ENCODE assay signal across 28 mouse cellular contexts in the genomic region with DNA sequence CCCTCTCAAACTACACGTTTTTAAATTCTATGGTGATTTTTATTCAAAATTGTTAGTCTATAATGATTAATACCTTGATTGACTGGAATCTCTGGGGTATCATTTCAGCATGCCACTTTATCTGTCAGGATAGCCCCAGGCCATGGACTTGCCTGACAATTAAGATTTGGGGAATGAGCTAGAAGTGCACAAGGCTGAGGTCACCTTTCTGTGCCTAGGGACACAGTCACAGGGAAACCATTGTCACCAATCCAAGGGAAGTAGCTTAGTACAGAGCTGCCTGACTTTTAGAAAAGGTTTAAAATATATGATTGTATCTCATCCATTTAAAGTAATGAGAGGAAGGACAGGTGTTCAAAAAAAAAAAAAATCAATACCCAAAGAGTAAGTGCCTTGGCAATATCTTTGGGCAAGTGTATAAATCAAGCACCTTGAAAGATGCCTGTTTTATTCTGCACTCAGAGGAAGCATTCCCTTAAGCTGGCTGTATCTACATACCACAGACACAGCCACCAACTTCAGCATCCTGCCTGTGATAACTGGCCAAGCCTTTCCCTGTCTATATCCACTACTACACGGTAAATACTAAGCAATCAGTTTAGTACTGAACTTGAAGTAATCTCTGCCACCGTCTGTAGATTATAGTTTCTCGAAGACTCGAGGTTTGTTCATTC.
DNase-seq lines count a peak whose midpoint lies in the region; ATAC-seq and TF ChIP-seq lines count a peak whose summit lies in the region.
"Had no signal": no experiment of that assay in that cellular context is flagged by ENCODE, and none has a peak within 500 bp of the region (broad histone marks: within the 10 kb centered on the region; RNA-seq: fewer than 3 reads in every experiment).

No protein-coding gene starts in this region.

- no peak overlapping the region for H3K4me3 ChIP-seq in kidney, embryonic 16.5 days (ENCODE audit: low read length)
- H3K4me3 ChIP-seq in hindbrain, embryonic 16.5 days (ENCODE audit: low read length): no peak overlapping the region
- H3K4me3 ChIP-seq: embryonic facial prominence, embryonic 13.5 days; forebrain, embryonic 10.5 days; heart, adult 2 months; heart, embryonic 12.5 days; myocyte; neural tube, embryonic 12.5 days had no signal

- H3K27me3 ChIP-seq in kidney, embryonic 16.5 days (ENCODE audit: insufficient read depth, low read length): no peaks in the 10 kb centered on the region
- H3K27me3 ChIP-seq in hindbrain, embryonic 16.5 days (replicated peaks; ENCODE audit: control insufficient read depth, insufficient read depth, low read length): no peaks in the 10 kb centered on the region
- H3K27me3 ChIP-seq: embryonic facial prominence, embryonic 13.5 days; heart, embryonic 12.5 days; neural tube, embryonic 12.5 days had no signal

- no peak for TF ChIP-seq CTCF in brain, embryonic 14.5 days (IDR thresholded peaks at IDR 0.05; ENCODE audit: borderline replicate concordance, extremely low read depth, insufficient read depth, insufficient read length)

- peak; percentile 19; the same call in 1 of the 2 replicates for ATAC-seq in kidney, embryonic 16.5 days (ENCODE audit: low FRiP score, low TSS enrichment)
- ATAC-seq in hindbrain, embryonic 16.5 days: peak; percentile 40
- ATAC-seq: inflammation-experienced regulatory T-cells, adult 6 months had no signal

- DNase-seq in heart, adult 11 months: peak; percentile 25
- no peak for DNase-seq in heart, adult 18-20 months
- no peak for DNase-seq in kidney, postnatal 4 days
- DNase-seq in brain, embryonic 14.5 days (ENCODE audit: low read depth): peak; percentile 25
- DNase-seq in cerebellum, adult 8-10 months: no peak
- DNase-seq: adrenal gland, postnatal 14 days; cerebellum, adult 11-12 months; gastrocnemius, postnatal 25 days; heart, adult 2 months; heart, postnatal 4 days; kidney, adult 11 months; kidney, postnatal 10 days; liver; lung, adult 2 months; lung, postnatal 10 days; right cerebral cortex, postnatal 4 days; thymus, adult 2 months; thymus, postnatal 36 days had no signal

- H3K9me3 ChIP-seq in kidney, embryonic 16.5 days (ENCODE audit: low read length): no peaks in the 10 kb centered on the region
- H3K9me3 ChIP-seq in hindbrain, embryonic 16.5 days (ENCODE audit: control insufficient read depth, low read length): no peaks in the 10 kb centered on the region
- H3K9me3 ChIP-seq: embryonic facial prominence, embryonic 13.5 days; forebrain, embryonic 10.5 days; heart, embryonic 12.5 days; neural tube, embryonic 12.5 days had no signal

- WGBS in kidney, embryonic 16.5 days: 41% methylated on average over 5 of the region's 5 CpGs
- WGBS in hindbrain, embryonic 16.5 days: 64% methylated on average over 5 of the region's 5 CpGs

- H3K9ac ChIP-seq in kidney, embryonic 16.5 days (replicated peaks; ENCODE audit: low read length): no peak overlapping the region
- no peak overlapping the region for H3K9ac ChIP-seq in hindbrain, embryonic 16.5 days (ENCODE audit: low read depth, low read length)
- H3K9ac ChIP-seq: embryonic facial prominence, embryonic 13.5 days; heart, embryonic 12.5 days; liver, embryonic 14.5 days; neural tube, embryonic 12.5 days had no signal

- H3K36me3 ChIP-seq in kidney, embryonic 16.5 days (ENCODE audit: insufficient read depth, low read length): no peaks in the 10 kb centered on the region
- H3K36me3 ChIP-seq in hindbrain, embryonic 16.5 days (ENCODE audit: control insufficient read depth, insufficient read depth, low read length): no peaks in the 10 kb centered on the region
- H3K36me3 ChIP-seq: embryonic facial prominence, embryonic 13.5 days; forebrain, embryonic 10.5 days; heart, embryonic 12.5 days; neural tube, embryonic 12.5 days had no signal

- H3K4me2 ChIP-seq in kidney, embryonic 16.5 days (replicated peaks; ENCODE audit: low read depth, low read length): no peak overlapping the region
- no peak overlapping the region for H3K4me2 ChIP-seq in hindbrain, embryonic 16.5 days (ENCODE audit: low read length)
- H3K4me2 ChIP-seq: embryonic facial prominence, embryonic 13.5 days; heart, embryonic 12.5 days; neural tube, embryonic 12.5 days had no signal

- TF ChIP-seq POLR2A in brain, embryonic 14.5 days (IDR thresholded peaks at IDR 0.05; ENCODE audit: borderline replicate concordance, extremely low read depth, insufficient read depth, insufficient read length, poor library complexity, severe bottlenecking): no peak

- no peak overlapping the region for H3K27ac ChIP-seq in kidney, embryonic 16.5 days (ENCODE audit: low read length)
- H3K27ac ChIP-seq in hindbrain, embryonic 16.5 days (ENCODE audit: low read depth, low read length): no peak overlapping the region
- H3K27ac ChIP-seq: embryonic facial prominence, embryonic 13.5 days; forebrain, embryonic 10.5 days; heart, adult 2 months; liver, embryonic 14.5 days; macrophage; neural tube, embryonic 12.5 days had no signal

- H3K4me1 ChIP-seq in kidney, embryonic 16.5 days (ENCODE audit: insufficient read depth, low read length): no peaks in the 10 kb centered on the region
- H3K4me1 ChIP-seq in hindbrain, embryonic 16.5 days (ENCODE audit: control insufficient read depth, insufficient read depth, low read depth, low read length): no peaks in the 10 kb centered on the region
- H3K4me1 ChIP-seq: embryonic facial prominence, embryonic 13.5 days; forebrain, embryonic 10.5 days; heart, embryonic 12.5 days; neural tube, embryonic 12.5 days had no signal

Comparison
In these comparisons a context has a peak if more than half of its experiments do, and no peak if none do; other contexts are left out.
1. DNase-seq: peak in heart, adult 11 months (single experiment) and brain, embryonic 14.5 days (single experiment); none in heart, adult 18-20 months (0 of 2), kidney, postnatal 4 days (0 of 2) and cerebellum, adult 8-10 months (single experiment).